Mouse (Mus musculus): ENCODE measurements around the gene Gm36245.

GRCm38 (mm10) chr15:77606069-77606468 is 7.0 kb downstream of the Gm36245 start:
- TF ChIP-seq CTCF (IDR thresholded peaks at IDR 0.05; ENCODE audit: extremely low read depth, insufficient read depth, low read length) (no peak), POLR2A (IDR thresholded peaks at IDR 0.05; ENCODE audit: extremely low read depth, insufficient read depth, low read length) (no peak)

All from cortical plate, adult 2 months (tissue).